Mouse (Mus musculus): ENCODE results near the gene Mcm10. TPM values are rescaled to one million over a fixed set of nuclear protein-coding genes. Genes with fewer than 3 reads are reported as not detected.

The Mcm10 gene
- polyA plus RNA-seq, 1 experiment = 2.2 TPM

DNA sequence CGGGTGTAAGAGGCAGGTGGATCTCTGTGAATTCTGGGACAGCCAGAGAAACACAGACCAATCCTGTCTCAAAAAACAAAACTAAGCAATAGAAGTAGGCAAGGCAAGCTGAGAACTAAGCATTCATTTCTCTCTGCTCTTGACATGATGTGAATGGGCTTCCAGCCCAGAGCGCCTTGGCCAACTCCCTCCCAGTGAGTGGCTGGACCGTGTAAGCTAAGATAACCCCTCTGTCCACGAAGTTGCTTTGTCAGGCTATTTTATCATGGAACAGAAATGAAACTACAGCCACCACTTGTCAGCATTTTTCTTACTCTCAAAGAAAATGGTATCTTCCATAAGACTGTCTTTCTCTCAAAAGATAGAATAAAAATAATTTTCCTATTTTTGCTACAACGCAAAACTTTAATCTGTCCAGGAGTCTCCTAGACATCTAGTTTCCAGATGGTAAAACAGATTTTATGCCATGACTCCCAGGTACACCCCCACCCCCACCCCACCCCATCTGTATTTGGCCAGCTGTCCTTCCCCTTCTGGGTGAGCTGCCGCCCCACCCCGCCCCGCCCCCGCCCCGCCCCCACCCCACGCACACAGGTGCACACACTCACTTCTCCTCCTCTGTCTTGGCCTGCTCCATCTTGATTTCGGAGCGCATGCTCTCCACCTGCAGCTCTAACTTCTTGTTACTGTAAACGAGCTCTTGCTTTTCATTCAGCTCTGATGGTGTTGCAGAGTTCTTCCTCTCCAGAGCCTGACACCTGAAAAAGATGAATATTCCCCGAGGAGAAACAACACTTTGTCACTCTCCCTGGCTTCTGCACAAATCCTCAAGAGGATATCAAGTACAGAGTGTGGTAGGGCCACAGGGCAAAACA lies 21.2 kb upstream of the Mcm10 start:
- DNase-seq (ENCODE audit: extremely low spot score in 1 of 2, low spot score in 1 of 2) = no peak

DNA sequence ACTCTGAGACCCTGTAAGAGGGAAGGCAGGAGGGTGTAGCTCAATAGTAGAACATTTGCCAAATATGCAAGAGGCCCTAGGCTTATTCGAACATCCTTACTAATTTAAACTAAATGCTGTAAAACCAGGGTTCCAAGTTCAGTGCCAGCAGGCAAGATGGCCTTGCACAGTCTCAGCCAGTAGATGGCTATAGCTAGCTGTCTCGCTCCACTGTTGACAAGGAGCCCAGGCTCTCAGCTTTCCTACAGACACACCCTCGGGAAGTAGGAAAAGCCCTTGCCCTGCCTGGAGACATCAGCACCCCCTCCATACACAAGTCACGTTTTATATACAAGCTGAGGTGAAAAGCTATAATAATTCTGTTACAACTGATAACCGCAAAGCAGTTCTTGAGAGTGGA lies 20.1 kb upstream of the Mcm10 start:
- DNase-seq (ENCODE audit: extremely low spot score in 1 of 2, low spot score in 1 of 2) = no peak

DNA sequence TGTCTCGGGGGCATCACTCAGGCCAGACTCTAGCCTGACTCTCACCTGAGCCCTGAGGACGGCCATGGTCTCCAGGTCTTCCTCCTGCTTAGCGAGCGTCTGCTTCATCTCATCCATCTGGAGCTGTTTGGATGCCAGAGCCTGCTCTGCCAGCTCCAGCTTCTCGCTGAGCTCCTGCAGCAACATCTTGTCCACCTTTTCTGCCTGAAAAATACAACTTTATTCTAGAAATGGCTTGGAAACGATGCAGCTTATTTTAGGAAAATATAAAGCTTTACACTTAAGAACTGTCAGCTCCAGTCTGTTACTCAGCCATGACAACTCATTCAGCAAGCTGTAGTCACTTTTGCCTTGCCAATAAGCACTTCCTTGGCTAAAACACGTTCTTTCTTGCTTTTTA lies 18.6 kb upstream of the Mcm10 start:
- DNase-seq (ENCODE audit: extremely low spot score in 1 of 2, low spot score in 1 of 2) = peak; percentile 18 to 45

DNA sequence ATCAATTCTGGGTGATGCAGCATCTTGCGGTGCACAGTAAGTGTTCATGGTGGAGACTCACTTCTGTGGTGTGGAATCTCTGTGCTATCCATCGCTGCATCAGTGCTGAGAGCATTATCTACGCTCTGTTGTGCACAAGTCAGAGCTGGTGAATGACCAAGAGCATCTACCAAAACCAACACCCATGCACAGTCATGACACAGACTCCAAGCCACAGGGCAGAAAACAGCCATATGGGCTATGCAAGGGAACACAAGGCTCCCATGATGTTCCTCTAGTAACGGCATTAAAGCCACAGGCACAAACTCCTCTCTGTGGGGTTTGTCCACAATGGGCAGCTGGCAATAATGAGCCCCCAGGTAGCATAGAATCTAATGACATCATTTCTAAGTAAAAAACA lies 17.2 kb upstream of the Mcm10 start:
- no peak for DNase-seq (ENCODE audit: extremely low spot score in 1 of 2, low spot score in 1 of 2)

DNA sequence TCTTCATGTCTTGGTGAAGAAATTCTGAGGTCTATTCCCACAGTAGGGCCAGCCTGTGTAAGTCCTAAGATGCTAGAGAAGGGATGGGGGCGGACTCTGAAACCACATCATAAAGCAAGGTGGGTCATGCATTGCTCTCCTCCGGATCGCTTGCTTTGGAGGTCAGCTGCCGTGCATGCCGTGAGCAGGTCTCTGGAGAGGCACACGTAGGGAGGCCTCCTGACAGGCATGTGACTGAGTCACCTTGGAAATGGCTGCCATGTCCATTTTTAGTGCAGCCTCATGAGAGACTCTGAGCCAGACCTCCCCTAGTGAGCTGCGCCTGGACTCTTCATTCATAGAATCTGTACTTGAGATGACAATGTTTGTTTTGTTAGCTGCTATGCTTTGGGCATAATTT lies 15.5 kb upstream of the Mcm10 start:
- DNase-seq (ENCODE audit: extremely low spot score in 1 of 2, low spot score in 1 of 2) = no peak

DNA sequence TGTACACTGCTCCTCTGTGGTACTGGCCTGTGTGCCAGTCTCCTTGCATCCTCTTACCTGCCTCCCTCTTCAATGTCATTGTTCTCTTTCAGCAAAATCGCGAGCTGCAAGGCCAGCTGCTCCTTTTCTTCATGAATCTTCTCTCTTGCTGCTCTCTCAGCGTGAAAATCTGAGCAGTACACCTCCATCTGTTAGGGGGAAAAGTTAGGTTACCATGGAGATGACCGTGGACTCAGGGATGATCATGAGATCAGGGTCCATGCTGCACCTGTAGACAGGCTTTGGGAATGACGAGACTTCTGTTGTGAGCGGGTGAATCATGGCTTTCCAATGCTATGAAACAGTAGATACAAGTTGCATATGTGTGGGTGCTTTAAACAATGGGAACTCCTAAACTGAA lies 14.5 kb upstream of the Mcm10 start:
- DNase-seq (ENCODE audit: extremely low spot score in 1 of 2, low spot score in 1 of 2) = no peak

DNA sequence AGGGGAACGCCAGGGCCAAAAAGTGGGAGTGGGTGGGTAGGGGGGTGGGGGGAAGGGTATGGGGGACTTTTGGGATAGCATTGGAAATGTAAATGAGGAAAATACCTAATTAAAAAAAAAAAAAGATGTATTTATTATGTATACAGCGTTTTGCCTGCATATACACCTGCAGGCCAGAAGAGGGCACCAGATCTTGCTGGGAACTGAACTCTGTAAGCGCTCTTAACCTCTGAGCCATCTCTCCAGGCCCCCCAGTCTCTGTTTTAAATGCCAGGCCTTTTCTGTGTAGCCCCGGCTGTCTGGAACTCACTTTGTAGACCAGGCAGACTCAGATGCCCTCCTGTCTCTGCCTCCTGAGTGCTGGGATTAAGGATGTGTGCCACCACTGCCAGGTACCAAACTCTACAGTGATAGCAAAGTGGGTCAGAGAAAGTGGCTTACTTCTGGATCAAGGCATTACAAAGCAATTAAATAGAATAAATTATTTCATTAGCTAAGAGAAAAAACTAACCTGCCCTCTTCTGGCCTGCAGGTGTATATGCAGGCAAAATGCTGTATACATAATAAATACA lies 12.7 kb upstream of the Mcm10 start:
- DNase-seq (ENCODE audit: extremely low spot score in 1 of 2, low spot score in 1 of 2) = no peak

DNA sequence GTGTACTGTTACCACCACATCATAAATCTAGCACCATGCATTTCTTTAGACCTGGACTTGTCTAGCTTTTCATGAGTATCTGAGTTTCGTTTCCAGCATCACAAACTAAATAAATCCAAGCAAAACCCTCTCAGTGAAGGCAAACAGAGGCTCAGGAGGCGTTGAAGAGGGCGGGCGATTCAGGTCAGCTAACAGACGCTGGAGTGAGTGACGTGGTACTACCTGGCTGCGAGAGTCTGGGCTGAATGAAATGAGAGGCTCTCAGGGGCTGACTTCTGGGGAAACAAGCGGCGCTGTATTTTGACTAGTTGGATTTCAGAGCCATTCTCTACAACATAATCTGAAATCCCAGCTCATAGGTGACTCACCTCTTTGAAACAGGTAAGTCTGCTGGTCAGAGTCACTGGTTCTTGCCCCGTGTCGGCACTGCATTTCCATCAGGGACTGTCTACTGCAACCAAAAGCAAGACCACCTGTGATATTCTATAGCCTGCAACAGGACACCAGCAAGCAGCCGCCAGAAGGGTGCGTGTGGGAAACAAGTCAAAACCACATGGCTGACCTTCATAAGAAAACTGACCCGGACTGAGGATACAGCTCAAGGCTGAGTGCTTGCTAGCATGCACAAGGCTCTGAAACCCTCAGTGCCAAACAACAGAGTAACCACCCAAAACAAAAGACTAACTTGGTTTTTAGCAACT lies 11.3 kb upstream of the Mcm10 start:
- no peak for DNase-seq (ENCODE audit: extremely low spot score in 1 of 2, low spot score in 1 of 2)

DNA sequence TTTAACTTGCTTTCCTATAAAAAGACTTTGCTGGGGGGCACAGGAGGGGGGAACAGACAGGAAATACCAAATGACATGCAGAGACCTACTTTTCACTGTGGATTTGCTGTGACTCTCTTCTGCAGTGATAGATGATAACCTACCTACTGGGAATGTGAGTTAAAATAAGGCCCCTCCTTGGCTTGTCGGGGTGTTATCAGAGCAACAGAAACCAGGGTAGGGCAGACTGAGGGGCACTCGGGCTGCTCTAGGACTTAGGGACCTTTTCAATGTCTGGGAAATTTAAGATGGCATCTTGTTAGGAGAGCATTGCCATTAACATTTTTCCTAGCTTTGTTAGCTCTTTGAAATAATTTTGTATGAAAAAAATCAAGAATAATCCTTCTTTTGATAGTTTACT lies 10.7 kb upstream of the Mcm10 start:
- no peak for DNase-seq (ENCODE audit: extremely low spot score in 1 of 2, low spot score in 1 of 2)

DNA sequence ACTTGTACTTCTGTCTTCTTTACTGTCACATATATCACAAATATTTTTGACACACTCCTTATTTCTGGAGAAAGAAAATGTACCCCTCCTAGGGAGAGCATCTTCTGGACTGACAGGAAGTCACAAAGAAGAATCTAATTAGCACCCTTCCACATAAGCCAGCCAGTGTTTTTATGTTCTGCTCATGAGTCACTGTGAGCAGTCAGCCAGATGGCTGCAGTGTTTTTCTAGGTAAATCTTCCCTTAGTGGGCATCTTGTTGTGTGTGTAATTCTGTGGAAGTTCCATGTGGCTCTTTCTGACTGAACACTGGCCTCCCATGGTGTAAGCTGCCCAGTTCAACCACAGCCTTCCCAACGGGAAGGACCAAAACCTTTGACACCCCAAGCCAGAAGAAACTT lies 7.1 kb upstream of the Mcm10 start:
- peak; percentile 45 to 71 for DNase-seq (ENCODE audit: extremely low spot score in 1 of 2, low spot score in 1 of 2)

DNA sequence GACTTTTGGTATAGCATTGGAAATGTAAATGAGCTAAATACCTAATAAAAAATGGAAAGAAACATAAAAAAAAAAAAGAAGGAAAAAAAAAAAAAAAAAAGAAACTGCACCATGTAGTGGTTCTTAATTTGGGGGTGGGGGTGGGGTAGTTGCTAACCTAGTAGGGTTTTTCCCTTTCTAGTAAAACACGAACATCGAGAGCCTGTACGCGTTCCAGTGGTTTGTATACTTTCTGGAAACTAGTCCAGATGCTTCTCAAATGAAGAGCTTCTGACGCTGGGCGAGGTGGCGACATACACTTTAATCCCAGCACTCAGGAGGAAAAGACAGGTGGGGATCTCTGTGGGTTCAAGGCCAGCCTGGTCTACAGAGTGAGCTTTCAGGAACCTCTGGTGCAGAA lies 4.3 kb upstream of the Mcm10 start:
- DNase-seq (ENCODE audit: extremely low spot score in 1 of 2, low spot score in 1 of 2) = no peak

DNA sequence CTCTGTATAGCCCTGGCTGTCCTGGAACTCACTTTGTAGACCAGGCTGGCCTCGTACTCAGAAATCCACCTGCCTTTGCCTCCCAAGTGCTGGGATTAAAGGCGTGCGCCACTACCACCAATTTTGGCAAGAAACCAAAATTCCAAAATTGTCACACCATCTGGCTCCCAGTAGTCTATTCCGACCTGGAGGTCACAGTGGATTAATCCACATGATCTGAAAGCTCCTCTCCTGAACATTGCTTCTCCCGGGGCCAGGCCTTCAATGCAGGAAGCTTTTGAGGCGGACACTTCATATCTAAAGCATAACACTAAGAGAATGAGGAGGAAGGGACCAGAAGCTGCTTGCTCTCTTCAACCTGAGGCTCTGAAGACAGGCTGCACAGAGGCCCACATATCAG lies 2.9 kb upstream of the Mcm10 start:
- no peak for DNase-seq (ENCODE audit: extremely low spot score in 1 of 2, low spot score in 1 of 2)

DNA sequence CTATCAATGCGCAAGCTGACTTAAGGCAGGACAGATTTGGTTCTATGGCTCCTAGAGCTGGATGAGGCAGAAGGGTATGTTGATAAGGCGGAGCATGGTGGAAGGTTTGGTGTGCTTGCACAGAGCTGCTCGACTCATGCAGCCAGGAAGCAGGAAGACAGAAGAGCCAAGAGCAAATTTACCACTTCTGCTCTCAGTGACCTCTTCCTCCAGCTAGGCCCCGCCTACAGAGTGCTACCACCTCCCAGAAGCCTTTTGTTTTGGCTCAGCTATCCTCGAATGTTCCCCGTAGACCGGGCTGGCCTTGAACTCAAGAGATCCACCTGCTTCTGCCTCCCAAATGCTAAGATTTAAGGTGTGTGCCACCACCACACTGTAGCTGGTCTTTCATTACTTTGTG lies 2.0 kb upstream of the Mcm10 start:
- DNase-seq (ENCODE audit: extremely low spot score in 1 of 2, low spot score in 1 of 2) = no peak

DNA sequence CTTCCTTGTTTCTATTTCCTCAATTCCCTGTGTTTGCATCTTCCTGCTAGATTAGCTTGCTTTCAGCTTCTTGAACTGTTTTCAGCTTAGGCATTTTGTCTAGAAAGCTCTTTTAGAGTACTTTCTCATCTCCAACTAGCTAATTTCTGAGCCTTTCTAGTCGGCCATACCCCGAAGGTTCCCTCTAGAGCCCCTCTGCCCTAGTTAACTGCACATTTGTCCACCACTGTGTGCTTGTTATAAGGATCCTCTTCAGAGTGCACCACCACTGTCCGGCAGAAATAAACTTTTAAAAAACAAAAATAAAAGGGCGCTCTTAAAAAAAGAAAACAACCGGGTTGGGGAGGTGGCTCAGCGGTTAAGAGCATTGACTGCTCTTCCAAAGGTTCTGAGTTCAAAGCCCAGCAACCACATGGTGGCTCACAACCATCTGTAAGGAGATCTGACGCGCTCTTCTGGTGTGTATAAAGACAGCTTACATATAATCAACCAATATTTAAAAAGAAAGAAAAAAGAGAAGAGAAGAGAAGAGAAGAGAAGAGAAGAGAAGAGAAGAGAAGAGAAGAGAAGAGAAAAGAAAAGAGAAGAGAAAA lies 597 bp downstream of the Mcm10 start:
- DNase-seq (ENCODE audit: extremely low spot score in 1 of 2, low spot score in 1 of 2) = no peak

DNA sequence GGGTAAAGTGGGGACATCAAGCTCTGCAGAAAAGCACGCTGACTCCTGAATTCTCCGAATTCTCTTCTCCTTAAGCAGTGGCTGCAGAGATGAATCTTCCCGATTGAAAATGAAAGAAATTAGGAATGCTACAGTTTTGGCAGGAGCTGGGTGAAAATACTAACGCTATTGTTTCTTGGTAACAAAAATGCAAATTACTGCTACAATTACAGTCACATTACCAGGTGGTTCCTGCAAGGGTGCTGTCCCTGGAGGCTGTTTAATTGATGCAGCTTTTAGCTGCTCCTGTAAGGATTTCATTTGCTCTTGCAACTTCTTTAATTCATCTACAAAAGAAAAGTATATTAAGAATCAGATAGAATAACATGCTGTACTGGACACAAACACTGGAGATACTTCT lies 5.5 kb downstream of the Mcm10 start:
- DNase-seq (ENCODE audit: extremely low spot score in 1 of 2, low spot score in 1 of 2) = no peak

DNA sequence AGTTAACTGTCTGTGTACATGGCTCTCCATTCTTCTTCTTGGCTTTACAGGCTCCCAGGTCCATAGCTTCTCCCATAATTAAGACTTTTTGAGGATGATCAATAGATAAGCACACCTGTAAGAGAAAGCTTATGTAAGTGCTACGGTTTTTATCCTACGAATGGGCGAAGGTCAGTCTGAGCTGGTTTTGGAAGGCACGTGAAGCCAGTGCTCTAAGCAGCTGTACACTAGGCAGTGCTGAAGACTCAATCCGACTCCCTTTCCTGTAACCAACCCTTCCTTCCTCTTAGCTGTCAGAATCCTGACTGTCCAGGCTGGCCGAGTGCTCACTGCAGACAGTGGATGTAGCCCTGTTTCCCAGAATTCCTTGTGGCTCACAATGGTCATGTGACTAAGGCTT lies 11.3 kb downstream of the Mcm10 start:
- DNase-seq (ENCODE audit: extremely low spot score in 1 of 2, low spot score in 1 of 2) = no peak

DNA sequence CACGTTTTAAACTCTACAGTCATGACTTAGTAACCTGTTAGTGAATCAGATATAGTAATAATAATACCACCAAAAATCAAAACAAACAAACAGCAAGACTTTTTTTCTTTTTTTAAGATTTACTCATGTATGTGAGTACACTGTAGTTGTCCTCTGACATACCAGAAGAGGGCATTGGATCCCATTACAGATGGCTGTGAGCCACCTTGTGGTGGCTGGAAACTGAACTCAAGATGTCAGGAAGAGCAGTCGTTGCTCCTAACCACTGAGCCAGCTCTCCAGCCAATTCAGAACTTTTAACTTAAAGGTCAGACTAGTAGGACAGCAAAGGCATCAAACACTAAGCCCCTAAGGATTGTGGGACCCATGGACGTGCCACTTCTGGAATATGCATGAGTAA lies 13.7 kb downstream of the Mcm10 start:
- DNase-seq (ENCODE audit: extremely low spot score in 1 of 2, low spot score in 1 of 2) = no peak

DNA sequence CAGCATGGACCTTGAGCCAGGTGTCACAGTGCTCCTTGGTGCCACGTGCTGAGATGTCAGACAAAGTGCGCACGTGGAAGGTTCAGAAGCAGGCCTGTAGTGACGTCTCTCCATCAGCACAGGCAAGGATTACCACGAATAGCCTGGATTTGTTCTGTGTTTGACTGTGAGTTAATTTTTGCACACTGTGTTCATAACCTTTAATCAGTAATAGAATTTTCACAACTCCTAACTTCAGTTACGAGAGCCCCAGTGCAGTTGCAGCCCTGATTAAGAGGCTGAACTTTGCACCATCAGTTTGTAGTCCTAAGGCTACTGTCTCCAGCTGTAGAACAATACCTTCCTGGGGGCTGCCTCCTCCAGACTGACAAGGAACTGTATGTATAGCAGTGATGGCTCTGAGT lies 16.2 kb downstream of the Mcm10 start:
- no peak for DNase-seq (ENCODE audit: extremely low spot score in 1 of 2, low spot score in 1 of 2)

DNA sequence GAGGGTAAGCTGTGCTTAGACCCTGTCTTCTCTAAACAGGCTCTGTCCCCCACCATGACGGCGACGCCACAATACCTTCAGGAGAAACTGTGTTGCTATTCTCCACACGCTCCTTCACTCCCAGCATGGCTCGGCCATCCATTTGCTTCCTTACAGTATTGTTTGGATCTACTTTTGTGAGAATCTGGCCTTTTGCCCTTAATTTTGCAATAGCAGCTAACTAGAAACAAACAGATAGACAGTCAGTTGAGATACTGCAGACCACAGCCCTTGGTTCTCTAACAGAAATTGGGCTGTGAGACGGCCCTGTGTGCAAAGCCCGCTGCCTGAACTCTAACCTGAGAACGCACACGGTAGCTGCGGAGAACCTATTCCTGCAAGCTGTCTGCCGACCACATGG lies 16.9 kb downstream of the Mcm10 start:
- no peak for DNase-seq (ENCODE audit: extremely low spot score in 1 of 2, low spot score in 1 of 2)

DNA sequence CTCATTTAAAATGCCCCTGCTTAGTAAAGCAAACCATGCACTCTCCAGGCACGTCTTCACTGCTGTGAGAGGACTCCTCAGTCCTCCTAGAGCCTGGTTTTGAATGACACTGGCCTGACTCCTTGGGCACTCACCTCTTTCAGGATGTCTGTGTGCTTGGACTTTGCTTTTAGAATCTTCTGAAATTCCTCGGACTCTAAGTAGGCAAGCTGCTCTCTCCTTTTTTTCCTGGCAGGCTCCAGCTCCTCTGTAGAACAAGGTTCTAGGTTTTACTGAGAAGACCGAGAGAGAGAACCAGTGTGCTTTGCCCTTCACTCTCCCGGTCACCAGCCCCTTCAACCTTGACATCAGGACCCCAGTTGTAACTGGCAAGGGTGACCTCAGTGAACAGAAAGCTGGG lies 18.2 kb downstream of the Mcm10 start:
- DNase-seq (ENCODE audit: extremely low spot score in 1 of 2, low spot score in 1 of 2) = no peak

DNA sequence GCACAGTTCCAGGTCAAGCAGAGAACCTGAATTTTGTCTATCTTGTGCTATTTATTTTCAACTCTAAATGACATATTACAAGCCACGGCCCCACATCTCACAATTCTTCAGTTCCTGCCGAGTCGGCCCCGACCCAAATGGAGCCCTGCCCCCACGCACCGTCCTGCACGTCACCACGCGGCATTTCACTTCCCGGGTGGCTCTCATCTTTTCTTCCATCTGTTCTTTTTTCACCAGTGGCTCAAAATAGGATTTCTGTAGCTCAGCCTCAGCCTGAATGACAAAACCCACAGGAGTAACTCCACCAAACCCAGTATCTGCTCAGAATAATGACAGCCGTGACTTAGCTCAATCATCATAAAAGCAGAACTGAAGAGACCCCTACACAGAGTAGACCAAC lies 19.0 kb downstream of the Mcm10 start:
- peak; percentile 28 to 76 for DNase-seq (ENCODE audit: extremely low spot score in 1 of 2, low spot score in 1 of 2)
